Mouse (Mus musculus) brain, embryonic 14.5 days (tissue): ENCODE measurements at regions not wholly inside any gene's neighbourhood (a gene's known extent, or its start where the extent isn't known, plus 50 kb on each side); places are given as distances from the start of the nearest gene placed in this dataset.

Source experiments
- CTCF ChIP-seq: fragments of 200-500 bp; IDR thresholded peaks from 2 replicates; pipeline ENCODE4 v1.5.1; 2012; ENCODE audit warnings: inconsistent platforms, mild to moderate bottlenecking, moderate library complexity, borderline replicate concordance; ENCODE audit not compliant: insufficient read depth, insufficient read length; ENCODE audit errors: extremely low read depth
- POLR2A ChIP-seq: fragments of 200-500 bp; IDR thresholded peaks from 2 replicates; pipeline ENCODE4 v1.6.1; 2012; ENCODE audit warnings: mild to moderate bottlenecking, inconsistent platforms, borderline replicate concordance; ENCODE audit not compliant: poor library complexity, insufficient read depth, insufficient read length, severe bottlenecking; ENCODE audit errors: extremely low read depth

DNA sequence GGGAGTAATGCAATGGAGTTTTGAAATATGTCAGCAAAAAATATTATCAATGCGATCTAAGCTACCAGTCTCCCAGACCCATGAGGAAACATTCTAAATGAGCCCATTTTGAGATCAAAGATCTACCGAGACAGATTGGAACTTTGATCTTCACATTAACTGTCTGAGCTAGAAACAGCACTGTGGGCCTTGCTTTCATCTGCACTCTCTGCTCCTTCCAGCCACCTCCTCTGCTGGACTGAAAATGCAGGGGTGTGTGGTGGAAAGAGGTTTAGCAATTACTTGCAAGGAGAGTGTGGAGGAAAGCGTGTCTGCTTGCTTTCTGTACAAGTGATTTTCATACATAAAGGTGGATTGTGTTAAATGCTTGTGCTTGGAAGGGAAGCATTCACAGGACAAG lies 760.9 kb upstream of the Nudt12 start:
- TF ChIP-seq CTCF = no peak
- no peak for TF ChIP-seq POLR2A
